Mouse (Mus musculus) MEL (cell line): ENCODE results near the gene Ibsp. TPM values are rescaled to one million over a fixed set of nuclear protein-coding genes. Genes with fewer than 3 reads are reported as not detected.

ENCODE experiments used
- DNase-seq: peaks from one replicate; pipeline ENCODE4 v3.0.0; 2011; ENCODE audit warnings: low read depth, low spot score
- H3K27ac ChIP-seq: 2 replicates; pipeline ENCODE4 v1.5.1; 2012; ENCODE audit warnings: low read depth, mild to moderate bottlenecking, control low read depth, low read length, moderate library complexity; ENCODE audit not compliant: control insufficient read depth
- H3K27me3 ChIP-seq, 2 experiments: fragments of 150-350 bp in 1 of 2; sonication (generic) in 1 of 2; 2 replicates each; pipeline ENCODE4 v1.6.1; 2012; ENCODE audit warnings: low read length in 2 of 2, mild to moderate bottlenecking in 2 of 2, improper control_type of control experiment in 1 of 2, moderate library complexity in 1 of 2; ENCODE audit not compliant: insufficient read depth in 2 of 2, control insufficient read depth in 1 of 2
- H3K36me3 ChIP-seq, 2 experiments: 2 replicates each; pipeline ENCODE4 v1.6.1; 2012 to 2014; ENCODE audit warnings: low read length in 2 of 2, improper control_type of control experiment in 1 of 2, inconsistent platforms in 1 of 2, mild to moderate bottlenecking in 1 of 2; ENCODE audit not compliant: insufficient read depth in 2 of 2, control insufficient read depth in 1 of 2
- H3K4me1 ChIP-seq, 2 experiments: fragments of 150-350 bp in 1 of 2; sonication (generic) in 1 of 2; 2 replicates each; pipeline ENCODE4 v1.6.1; 2012; ENCODE audit warnings: low read length in 2 of 2, improper control_type of control experiment in 1 of 2, mild to moderate bottlenecking in 1 of 2; ENCODE audit not compliant: insufficient read depth in 2 of 2, control insufficient read depth in 1 of 2
- H3K4me3 ChIP-seq, 2 experiments: fragments of 150-350 bp in 1 of 2; sonication (generic) in 1 of 2; 2 replicates each; pipeline ENCODE4 v1.5.1; 2012; ENCODE audit warnings: low read depth in 2 of 2, low read length in 2 of 2, mild to moderate bottlenecking in 2 of 2, moderate library complexity in 2 of 2, control low read depth in 1 of 2, improper control_type of control experiment in 1 of 2; ENCODE audit not compliant: control insufficient read depth in 1 of 2, insufficient read depth in 1 of 2
- H3K79me2 ChIP-seq: 2 replicates; pipeline ENCODE4 v1.6.1; 2012; ENCODE audit warnings: mild to moderate bottlenecking, low read length, moderate library complexity; ENCODE audit not compliant: control insufficient read depth, poor library complexity, insufficient read depth
- H3K9ac ChIP-seq: 2 replicates; pipeline ENCODE4 v1.6.1; 2012; ENCODE audit warnings: low read depth, mild to moderate bottlenecking, control low read depth, low read length, moderate library complexity; ENCODE audit not compliant: control insufficient read depth, poor library complexity, severe bottlenecking
- H3K9me3 ChIP-seq: fragments of 150-350 bp; sonication (generic); replicated peaks from 2 replicates; pipeline ENCODE4 v1.6.1; 2012; ENCODE audit warnings: mild to moderate bottlenecking, low read length, improper control_type of control experiment, moderate library complexity; ENCODE audit not compliant: insufficient read depth
- BHLHE40 ChIP-seq: IDR thresholded peaks from 2 replicates; pipeline ENCODE4 v1.6.1; 2012; ENCODE audit warnings: low read depth, mild to moderate bottlenecking, inconsistent platforms, low read length, improper control_type of control experiment, borderline replicate concordance
- CHD1 ChIP-seq: IDR thresholded peaks from 2 replicates; pipeline ENCODE4 v1.6.1; 2012; ENCODE audit warnings: low read depth, mild to moderate bottlenecking, inconsistent platforms, low read length, improper control_type of control experiment
- CTCF ChIP-seq, 3 experiments: IDR thresholded peaks in 2 of 3; conservative IDR thresholded peaks in 1 of 3; 2 replicates each; pipeline ENCODE4 v1.5.1; 2011 to 2012; ENCODE audit warnings: low read length in 3 of 3, low read depth in 2 of 3, mild to moderate bottlenecking in 2 of 3, improper control_type of control experiment in 1 of 3, inconsistent platforms in 1 of 3, mixed read lengths in 1 of 3, moderate library complexity in 1 of 3; ENCODE audit not compliant: control insufficient read depth in 1 of 3, insufficient read depth in 1 of 3, poor library complexity in 1 of 3, severe bottlenecking in 1 of 3
- E2F4 ChIP-seq: IDR thresholded peaks from 2 replicates; pipeline ENCODE4 v1.6.1; 2011; ENCODE audit warnings: low read depth, low read length, improper control_type of control experiment, borderline replicate concordance
- ELF1 ChIP-seq: IDR thresholded peaks from 2 replicates; pipeline ENCODE4 v1.6.1; 2014; ENCODE audit warnings: low read depth, mild to moderate bottlenecking, inconsistent platforms, low read length, improper control_type of control experiment, moderate library complexity
- GABPA ChIP-seq: IDR thresholded peaks from 2 replicates; pipeline ENCODE4 v1.6.1; 2012; ENCODE audit warnings: low read depth, mild to moderate bottlenecking, inconsistent platforms, low read length, improper control_type of control experiment, moderate library complexity
- GATA1 ChIP-seq: IDR thresholded peaks from 2 replicates; pipeline ENCODE4 v1.6.1; 2011; ENCODE audit warnings: low read depth, low read length, improper control_type of control experiment
- HCFC1 ChIP-seq: IDR thresholded peaks from 2 replicates; pipeline ENCODE4 v1.6.1; 2012; ENCODE audit warnings: low read depth, mild to moderate bottlenecking, inconsistent platforms, low read length, improper control_type of control experiment, moderate library complexity
- MAFK ChIP-seq: IDR thresholded peaks from 2 replicates; pipeline ENCODE4 v1.6.1; 2011; ENCODE audit warnings: low read depth, mild to moderate bottlenecking, low read length, improper control_type of control experiment, borderline replicate concordance
- MAX ChIP-seq: IDR thresholded peaks from 2 replicates; pipeline ENCODE4 v1.6.1; 2011; ENCODE audit warnings: low read length, improper control_type of control experiment
- MXI1 ChIP-seq: IDR thresholded peaks from 2 replicates; pipeline ENCODE4 v1.6.1; 2011; ENCODE audit warnings: mild to moderate bottlenecking, low read depth, low read length, improper control_type of control experiment
- MYC ChIP-seq: IDR thresholded peaks from 2 replicates; pipeline ENCODE4 v1.6.1; 2011; ENCODE audit warnings: low read depth, mild to moderate bottlenecking, low read length, improper control_type of control experiment, moderate library complexity
- POLR2A ChIP-seq, 2 experiments: IDR thresholded peaks; 2 replicates each; pipeline ENCODE4 v1.6.1; 2011 to 2012; ENCODE audit warnings: low read length in 2 of 2, mild to moderate bottlenecking in 2 of 2, control low read depth in 1 of 2, improper control_type of control experiment in 1 of 2, low read depth in 1 of 2, moderate library complexity in 1 of 2; ENCODE audit not compliant: control insufficient read depth in 1 of 2, insufficient read depth in 1 of 2, poor library complexity in 1 of 2
- POLR2AphosphoS5 ChIP-seq: IDR thresholded peaks from 2 replicates; pipeline ENCODE4 v1.6.1; 2012; ENCODE audit warnings: low read depth, borderline replicate concordance, mild to moderate bottlenecking, inconsistent platforms, low read length, moderate library complexity, mixed read lengths
- RAD21 ChIP-seq: IDR thresholded peaks from 2 replicates; pipeline ENCODE4 v1.6.1; 2011; ENCODE audit warnings: mild to moderate bottlenecking, low read depth, low read length, improper control_type of control experiment
- RCOR1 ChIP-seq: IDR thresholded peaks from 2 replicates; pipeline ENCODE4 v1.6.1; 2012; ENCODE audit warnings: low read depth, mild to moderate bottlenecking, inconsistent platforms, low read length, improper control_type of control experiment
- SIN3A ChIP-seq: IDR thresholded peaks from 2 replicates; pipeline ENCODE4 v1.6.1; 2012; ENCODE audit warnings: low read length, improper control_type of control experiment, inconsistent platforms
- TCF12 ChIP-seq: IDR thresholded peaks from 2 replicates; pipeline ENCODE4 v1.6.1; 2014; ENCODE audit warnings: low read depth, mild to moderate bottlenecking, inconsistent platforms, low read length, improper control_type of control experiment, moderate library complexity
- USF1 ChIP-seq: IDR thresholded peaks from 2 replicates; pipeline ENCODE4 v1.6.1; 2014; ENCODE audit warnings: low read depth, mild to moderate bottlenecking, inconsistent platforms, low read length, improper control_type of control experiment, moderate library complexity
- USF2 ChIP-seq, 2 experiments: IDR thresholded peaks; 2 replicates each; pipeline ENCODE4 v1.6.1; 2011 to 2012; ENCODE audit warnings: improper control_type of control experiment in 2 of 2, low read length in 2 of 2, borderline replicate concordance in 1 of 2, inconsistent platforms in 1 of 2, low read depth in 1 of 2, mild to moderate bottlenecking in 1 of 2; ENCODE audit not compliant: insufficient read depth in 1 of 2
- ZC3H11A ChIP-seq: IDR thresholded peaks from 2 replicates; pipeline ENCODE4 v1.6.1; 2012; ENCODE audit warnings: low read depth, mild to moderate bottlenecking, inconsistent platforms, low read length, improper control_type of control experiment
- ZKSCAN1 ChIP-seq: IDR thresholded peaks from 2 replicates; pipeline ENCODE4 v1.6.1; 2012; ENCODE audit warnings: low read depth, mild to moderate bottlenecking, inconsistent platforms, low read length, improper control_type of control experiment, moderate library complexity
- ZMIZ1 ChIP-seq: IDR thresholded peaks from 2 replicates; pipeline ENCODE4 v1.6.1; 2012; ENCODE audit warnings: low read depth, mild to moderate bottlenecking, inconsistent platforms, low read length, improper control_type of control experiment, moderate library complexity
- ZNF384 ChIP-seq: IDR thresholded peaks from 2 replicates; pipeline ENCODE4 v1.6.1; 2012; ENCODE audit warnings: low read depth, mild to moderate bottlenecking, inconsistent platforms, low read length, improper control_type of control experiment
- polyA plus RNA-seq, 2 experiments: library from polyadenylated mRNA; stranded (reverse) in 1 of 2; unstranded in 1 of 2; fragments of >175 nt in 1 of 2; fragments of >200 nt in 1 of 2; gene quantifications; 2 replicates each; pipeline versions ENCODE4 v1.2.1 to v1.2.4; 2012; ENCODE audit warnings: low replicate concordance in 2 of 2, low read depth in 1 of 2; ENCODE audit not compliant: insufficient read length in 2 of 2, insufficient read depth in 1 of 2, missing spikeins in 1 of 2
- total RNA-seq: library from RNA; depleted of rRNA; stranded (reverse); fragments of 300-350 nt; gene quantifications from 2 replicates; pipeline ENCODE4 v1.2.3, GENCODE M21; 2012

The Ibsp gene
- total and polyA plus RNA-seq, 3 experiments = not detected

DNA sequence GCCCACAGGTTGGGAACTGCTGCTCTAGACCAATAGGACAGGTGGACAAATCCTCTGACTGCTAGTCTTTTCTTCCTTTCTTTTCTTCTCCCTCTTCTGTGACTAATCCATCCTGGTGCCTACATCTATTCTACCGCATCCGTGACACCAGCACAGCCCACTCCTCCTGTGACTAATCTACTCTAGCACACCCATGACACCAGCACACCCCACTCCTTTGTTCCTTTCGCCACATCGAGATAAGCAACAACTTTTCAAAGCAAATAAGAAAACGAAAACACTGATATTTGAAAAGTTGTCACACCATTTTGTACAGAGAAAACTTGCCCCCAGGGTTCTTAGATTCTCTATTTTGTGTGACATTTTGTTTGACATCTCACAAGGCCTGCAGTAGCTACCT is 31.1 kb downstream of the Ibsp start:
- TF ChIP-seq ZNF384 = no peak
- TF ChIP-seq MYC = no peak
- no peak for TF ChIP-seq CTCF (IDR thresholded peaks at IDR 0.05 in 2 of 3, conservative IDR thresholded peaks at IDR 0.05 in 1 of 3; ENCODE audit: control insufficient read depth in 1 of 3, insufficient read depth in 1 of 3, low read depth in 2 of 3, low read length in 3 of 3, poor library complexity in 1 of 3, severe bottlenecking in 1 of 3)
- no peak for TF ChIP-seq GABPA
- TF ChIP-seq ZC3H11A = no peak
- no peak for TF ChIP-seq ZMIZ1
- no peak for TF ChIP-seq E2F4
- TF ChIP-seq USF1 = no peak
- no peak for TF ChIP-seq RCOR1
- no peak for TF ChIP-seq MAFK
- TF ChIP-seq SIN3A = no peak
- no peak for TF ChIP-seq ZKSCAN1
- no peak for TF ChIP-seq RAD21
- TF ChIP-seq CHD1 = no peak
- H3K36me3 ChIP-seq = no peaks in the 10 kb centered on the region

DNA sequence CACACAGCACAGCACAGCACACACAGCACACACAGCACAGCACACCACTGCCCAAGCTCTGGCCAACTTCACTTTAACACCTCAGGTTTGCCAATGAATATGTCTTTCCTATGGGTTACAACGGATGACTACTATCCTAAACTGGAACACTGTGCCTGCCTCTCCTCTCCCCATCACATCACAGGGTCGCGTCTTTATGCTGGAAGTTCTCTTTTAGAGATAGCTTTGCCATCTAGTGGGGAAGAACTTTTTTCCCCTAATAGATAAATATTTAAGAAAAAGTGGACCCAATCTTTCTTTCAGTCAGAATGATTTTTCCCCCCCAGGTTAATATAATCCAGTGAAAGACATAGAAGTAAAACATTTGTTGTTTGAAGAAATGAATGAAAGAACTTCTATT is 33.3 kb downstream of the Ibsp start:
- Histone ChIP-seq H3K27ac (no peak overlapping the region), H3K79me2 (no peaks in the 10 kb centered on the region), H3K36me3 (no peaks in the 10 kb centered on the region), H3K4me1 (no peaks in the 10 kb centered on the region), H3K9me3 (no peaks in the 10 kb centered on the region), H3K4me3 (no peak overlapping the region), H3K27me3 (no peaks in the 10 kb centered on the region), H3K9ac (no peak overlapping the region)
- no peak for DNase-seq
- no peak for TF ChIP-seq HCFC1
- no peak for TF ChIP-seq USF1
- no peak for TF ChIP-seq POLR2A (IDR thresholded peaks at IDR 0.05; ENCODE audit: control insufficient read depth in 1 of 2, insufficient read depth in 1 of 2, low read depth in 1 of 2, low read length in 2 of 2, poor library complexity in 1 of 2)
- TF ChIP-seq CTCF (IDR thresholded peaks at IDR 0.05 in 2 of 3, conservative IDR thresholded peaks at IDR 0.05 in 1 of 3; ENCODE audit: control insufficient read depth in 1 of 3, insufficient read depth in 1 of 3, low read depth in 2 of 3, low read length in 3 of 3, poor library complexity in 1 of 3, severe bottlenecking in 1 of 3) = no peak
- no peak for TF ChIP-seq MXI1
- TF ChIP-seq SIN3A = no peak
- no peak for TF ChIP-seq USF2 (IDR thresholded peaks at IDR 0.05; ENCODE audit: borderline replicate concordance in 1 of 2, insufficient read depth in 1 of 2, low read depth in 1 of 2, low read length in 2 of 2)
- TF ChIP-seq TCF12 = no peak
- TF ChIP-seq BHLHE40 = no peak
- no peak for TF ChIP-seq GATA1
- no peak for TF ChIP-seq POLR2AphosphoS5
- TF ChIP-seq ELF1 = no peak
- no peak for TF ChIP-seq RAD21
- no peak for TF ChIP-seq MAX
- TF ChIP-seq MAFK = no peak

More for the DNA sequence above, 31.1 kb downstream of the Ibsp start:
- Histone ChIP-seq H3K4me1 (no peaks in the 10 kb centered on the region), H3K79me2 (no peaks in the 10 kb centered on the region), H3K27me3 (no peaks in the 10 kb centered on the region), H3K4me3 (no peak overlapping the region), H3K27ac (no peak overlapping the region), H3K9ac (no peak overlapping the region), H3K9me3 (no peaks in the 10 kb centered on the region)
- no peak for DNase-seq
